Mouse (Mus musculus): ENCODE results near the gene Pacsin2.
"Not testable (repeated sequence)": the region's sequence is repeated elsewhere in the genome, so short reads cannot be mapped to it uniquely, and the experiment has no call there.

Gene Pacsin2

GRCm38 (mm10) chr15:83427294-83428163 lies 36.9 kb downstream of the Pacsin2 start:
- no peak for DNase-seq (ENCODE audit: low read depth in 1 of 2, low spot score in 2 of 2)

- DNase-seq (ENCODE audit: low read depth in 1 of 2, low spot score in 2 of 2), result no peak
These were observed 38.6 kb downstream of the Pacsin2 start for GRCm38 (mm10) chr15:83425794-83426193.

GRCm38 (mm10) chr15:83425277-83425676 lies 39.1 kb downstream of the Pacsin2 start:
- no peak for DNase-seq (ENCODE audit: low read depth in 1 of 2, low spot score in 2 of 2)

GRCm38 (mm10) chr15:83423589-83424384 lies 40.6 kb downstream of the Pacsin2 start:
- no peak for DNase-seq (ENCODE audit: low read depth in 1 of 2, low spot score in 2 of 2)

GRCm38 (mm10) chr15:83422299-83422981 lies 42.0 kb downstream of the Pacsin2 start:
- no peak for DNase-seq (ENCODE audit: low read depth in 1 of 2, low spot score in 2 of 2)

- no peak for DNase-seq (ENCODE audit: low read depth in 1 of 2, low spot score in 2 of 2)
These were observed 44.8 kb downstream of the Pacsin2 start for GRCm38 (mm10) chr15:83419562-83419961.

- no peak for DNase-seq (ENCODE audit: low read depth in 1 of 2, low spot score in 2 of 2)
These were observed 45.7 kb downstream of the Pacsin2 start for GRCm38 (mm10) chr15:83418685-83419084.

GRCm38 (mm10) chr15:83417916-83418315 lies 46.5 kb downstream of the Pacsin2 start:
- no peak for DNase-seq (ENCODE audit: low read depth in 1 of 2, low spot score in 2 of 2)

- DNase-seq (ENCODE audit: low read depth in 1 of 2, low spot score in 2 of 2), result no peak
These were observed 47.0 kb downstream of the Pacsin2 start for GRCm38 (mm10) chr15:83417407-83417806.

- no peak for DNase-seq (ENCODE audit: low read depth in 1 of 2, low spot score in 2 of 2)
These were observed 49.0 kb downstream of the Pacsin2 start for GRCm38 (mm10) chr15:83415391-83415790.

- DNase-seq (ENCODE audit: low read depth in 1 of 2, low spot score in 2 of 2), result no peak
These were observed 52.8 kb downstream of the Pacsin2 start for GRCm38 (mm10) chr15:83411616-83412015.

GRCm38 (mm10) chr15:83410735-83411134 lies 53.7 kb downstream of the Pacsin2 start:
- no peak for DNase-seq (ENCODE audit: low read depth in 1 of 2, low spot score in 2 of 2)

- no peak for DNase-seq (ENCODE audit: low read depth in 1 of 2, low spot score in 2 of 2)
These were observed 54.1 kb downstream of the Pacsin2 start for GRCm38 (mm10) chr15:83410270-83410669.

- no peak for DNase-seq (ENCODE audit: low read depth in 1 of 2, low spot score in 2 of 2)
These were observed 55.5 kb downstream of the Pacsin2 start for GRCm38 (mm10) chr15:83408692-83409442.

GRCm38 (mm10) chr15:83408216-83408615 lies 56.2 kb downstream of the Pacsin2 start:
- peak; percentile 51 to 66 for DNase-seq (ENCODE audit: low read depth in 1 of 2, low spot score in 2 of 2)

GRCm38 (mm10) chr15:83407502-83407901 lies 56.9 kb downstream of the Pacsin2 start:
- DNase-seq (ENCODE audit: low read depth in 1 of 2, low spot score in 2 of 2), result peak in 1 of 2 experiments; percentile 23

GRCm38 (mm10) chr15:83405866-83406265 lies 58.5 kb downstream of the Pacsin2 start:
- DNase-seq (ENCODE audit: low read depth in 1 of 2, low spot score in 2 of 2), result not testable (repeated sequence)

GRCm38 (mm10) chr15:83404008-83404407 lies 60.4 kb downstream of the Pacsin2 start:
- no peak for DNase-seq (ENCODE audit: low read depth in 1 of 2, low spot score in 2 of 2)

- no peak for DNase-seq (ENCODE audit: low read depth in 1 of 2, low spot score in 2 of 2)
These were observed 61.4 kb downstream of the Pacsin2 start for GRCm38 (mm10) chr15:83403016-83403415.

- DNase-seq (ENCODE audit: low read depth in 1 of 2, low spot score in 2 of 2), result no peak
These were observed 71.7 kb downstream of the Pacsin2 start for GRCm38 (mm10) chr15:83392722-83393121.

- no peak for DNase-seq (ENCODE audit: low read depth in 1 of 2, low spot score in 2 of 2)
These were observed 76.5 kb downstream of the Pacsin2 start for GRCm38 (mm10) chr15:83387911-83388310.

Measured in monocyte, adult 2 months (primary cell).